Mouse (Mus musculus): Measurements from ENCODE around the gene Tecpr1. TPM values are rescaled to one million over a fixed set of nuclear protein-coding genes. Genes with fewer than 3 reads are reported as not detected.

The Tecpr1 gene
- polyA plus RNA-seq, 1 experiment: 71.7 TPM

DNA sequence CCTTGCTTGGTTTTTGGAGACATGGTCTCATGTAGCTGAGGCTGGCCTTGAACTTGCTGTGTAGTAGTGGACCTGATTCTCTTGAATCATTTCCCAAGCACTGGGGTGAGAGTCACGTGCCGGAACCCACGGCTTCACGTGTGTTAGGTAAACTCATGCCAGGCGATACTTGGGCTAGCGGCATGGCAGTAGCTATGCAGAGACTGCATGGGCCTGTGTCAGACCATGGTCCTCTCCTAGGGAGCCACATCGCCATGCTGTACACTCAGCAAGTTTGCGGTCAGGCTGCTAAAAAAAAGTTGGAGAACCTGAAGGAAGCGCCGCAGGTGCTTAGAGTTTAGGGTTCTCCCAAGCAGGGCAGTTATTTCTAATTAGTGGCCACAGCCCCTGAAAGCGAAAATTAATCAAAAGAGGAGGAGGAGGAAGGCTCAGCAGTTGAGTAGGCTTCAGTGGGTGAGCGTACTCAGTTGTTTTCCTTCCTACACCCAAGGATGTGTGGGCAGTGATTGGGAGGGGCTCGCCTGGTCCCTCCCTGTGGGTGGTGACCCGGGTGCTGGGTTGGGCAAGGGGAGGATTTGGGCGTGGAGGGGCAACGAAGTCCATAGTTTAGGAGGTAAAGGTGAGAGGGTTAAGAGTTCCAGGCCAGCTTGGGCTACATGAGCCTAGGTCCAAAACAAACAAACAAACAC, 30.9 kb upstream of the Tecpr1 start:
- DNase-seq (ENCODE audit: extremely low spot score in 1 of 2, low spot score in 1 of 2): no peak

GRCm38 (mm10) chr5:144253212-144253611, 29.8 kb upstream of the Tecpr1 start:
- DNase-seq (ENCODE audit: extremely low spot score in 1 of 2, low spot score in 1 of 2): no peak

DNA sequence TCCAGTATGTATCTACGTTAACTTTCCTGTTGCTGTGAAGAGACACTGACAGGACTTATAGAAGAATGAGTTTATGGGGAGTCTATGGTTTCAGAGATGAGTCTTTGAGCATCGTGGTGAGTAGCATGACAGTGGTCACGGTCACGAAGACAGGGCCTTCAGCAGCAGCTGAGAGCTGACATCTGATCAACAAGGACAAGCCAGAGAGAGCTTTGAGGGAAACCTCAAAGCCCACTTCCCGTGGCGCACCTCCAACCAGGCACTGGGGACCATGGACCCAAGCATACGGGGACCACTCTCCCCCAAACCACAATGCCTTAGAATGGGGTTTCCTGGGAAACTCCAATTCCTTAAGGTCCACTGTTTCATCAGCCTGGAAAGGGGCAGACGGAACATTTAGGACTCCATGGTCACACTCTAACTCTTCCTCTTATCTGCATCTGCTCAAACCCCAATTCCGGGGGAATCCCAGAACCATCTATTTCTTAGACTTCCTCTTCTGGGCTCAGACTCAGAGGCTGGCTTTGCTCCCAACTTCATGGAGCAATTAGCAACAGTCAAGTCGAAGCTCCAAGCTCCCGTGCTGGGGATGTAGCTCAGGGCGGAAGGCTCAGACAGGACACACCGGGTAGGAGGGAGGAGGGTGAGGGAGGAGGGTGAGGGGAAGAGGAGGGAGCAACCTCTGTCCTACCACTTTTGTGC, 28.6 kb upstream of the Tecpr1 start:
- no peak for DNase-seq (ENCODE audit: extremely low spot score in 1 of 2, low spot score in 1 of 2)

- no peak for DNase-seq (ENCODE audit: extremely low spot score in 1 of 2, low spot score in 1 of 2)
Measured at GRCm38 (mm10) chr5:144249871-144250270, 26.5 kb upstream of the Tecpr1 start.

- no peak for DNase-seq (ENCODE audit: extremely low spot score in 1 of 2, low spot score in 1 of 2)
Measured at GRCm38 (mm10) chr5:144247906-144248585, 24.6 kb upstream of the Tecpr1 start.

GRCm38 (mm10) chr5:144247307-144247706, 23.9 kb upstream of the Tecpr1 start:
- no peak for DNase-seq (ENCODE audit: extremely low spot score in 1 of 2, low spot score in 1 of 2)

DNA sequence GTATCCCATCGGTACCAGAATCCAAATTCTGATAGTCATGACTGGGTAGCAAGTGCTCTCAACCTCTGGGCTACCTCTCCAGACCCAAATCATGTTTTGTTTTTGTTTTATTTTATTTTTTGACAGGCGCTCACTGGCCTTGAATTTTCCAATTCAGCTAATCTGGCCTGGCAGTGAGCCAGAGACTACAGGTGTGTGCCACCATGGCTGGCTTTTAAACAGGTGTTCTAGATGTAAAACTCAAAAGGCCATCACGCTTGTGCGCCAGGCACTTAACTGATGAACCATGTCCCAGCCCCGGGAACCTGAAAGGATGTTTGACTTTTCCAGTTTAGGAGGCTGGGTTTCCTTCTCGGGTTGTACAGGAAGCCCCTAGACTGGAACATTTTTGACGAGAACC, 23.3 kb upstream of the Tecpr1 start:
- no peak for DNase-seq (ENCODE audit: extremely low spot score in 1 of 2, low spot score in 1 of 2)

DNA sequence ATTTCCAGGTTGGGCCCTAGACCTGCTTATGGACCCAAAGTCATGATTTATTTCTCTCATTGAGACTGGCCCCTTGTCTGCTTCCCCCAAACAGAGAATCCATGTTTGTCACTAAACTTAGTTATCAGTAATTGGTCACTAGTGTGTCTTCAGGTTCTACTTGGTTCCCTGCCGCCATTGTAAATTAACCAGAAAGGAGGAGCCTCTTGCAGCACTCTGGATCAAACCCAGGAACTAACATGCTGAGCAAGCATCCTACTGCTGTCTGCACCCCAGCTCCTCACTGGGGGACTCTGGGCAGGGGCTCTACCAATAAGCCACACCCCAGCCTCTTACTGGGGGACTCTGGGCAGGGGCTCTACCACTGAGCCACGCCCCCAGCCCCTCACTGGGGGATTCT, 22.2 kb upstream of the Tecpr1 start:
- DNase-seq (ENCODE audit: extremely low spot score in 1 of 2, low spot score in 1 of 2): no peak

- DNase-seq (ENCODE audit: extremely low spot score in 1 of 2, low spot score in 1 of 2): no peak
Measured at GRCm38 (mm10) chr5:144243901-144244487, 20.6 kb upstream of the Tecpr1 start, which contains the start of gene Bri3. Bri3 (plus strand) TSS chr5:144244437.

DNA sequence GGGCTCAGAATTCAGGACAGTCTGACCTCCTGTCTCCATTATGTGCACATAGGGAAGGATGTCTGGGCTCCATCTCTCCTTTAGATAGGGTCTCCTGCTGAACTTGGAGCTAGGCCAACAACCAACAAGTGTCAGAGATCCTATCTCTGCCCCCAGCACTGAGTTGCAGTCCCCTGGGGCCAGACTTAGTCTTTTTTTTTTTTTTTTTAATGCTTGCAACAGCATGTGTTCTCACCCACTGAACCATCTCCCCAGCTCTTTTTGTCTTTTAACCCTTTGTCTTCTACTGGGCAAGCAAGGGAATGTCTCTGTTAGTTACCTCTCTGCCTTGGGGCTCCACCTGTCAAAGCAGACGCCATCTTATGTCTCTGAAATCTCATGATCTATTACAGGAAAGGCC, 15.6 kb upstream of the Tecpr1 start:
- DNase-seq (ENCODE audit: extremely low spot score in 1 of 2, low spot score in 1 of 2): no peak

- no peak for DNase-seq (ENCODE audit: extremely low spot score in 1 of 2, low spot score in 1 of 2)
Measured at GRCm38 (mm10) chr5:144234714-144235113, 11.3 kb upstream of the Tecpr1 start.

- DNase-seq (ENCODE audit: extremely low spot score in 1 of 2, low spot score in 1 of 2): no peak
Measured at GRCm38 (mm10) chr5:144234222-144234621, 10.8 kb upstream of the Tecpr1 start.

DNA sequence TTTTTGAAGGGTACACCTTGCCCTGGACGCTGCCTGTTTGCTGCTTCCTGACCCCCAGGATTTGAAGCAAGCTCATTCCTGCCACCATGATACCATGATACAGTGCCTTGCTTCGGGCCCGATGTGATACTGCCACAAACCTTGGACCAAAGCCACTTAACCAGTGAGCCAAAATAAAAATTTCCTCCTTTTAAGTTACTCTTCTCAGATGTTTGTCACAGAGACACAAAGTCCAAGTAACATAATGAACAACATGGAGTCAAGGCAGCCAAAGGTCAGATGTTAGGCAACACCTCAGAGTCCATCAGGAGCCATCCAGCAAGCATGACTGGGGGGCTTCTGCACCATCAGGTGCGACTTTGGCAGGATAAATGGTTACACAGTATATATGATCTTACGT, 9.1 kb upstream of the Tecpr1 start:
- DNase-seq (ENCODE audit: extremely low spot score in 1 of 2, low spot score in 1 of 2): no peak

GRCm38 (mm10) chr5:144231410-144231809, 8.0 kb upstream of the Tecpr1 start:
- no peak for DNase-seq (ENCODE audit: extremely low spot score in 1 of 2, low spot score in 1 of 2)

GRCm38 (mm10) chr5:144230216-144230615, 6.8 kb upstream of the Tecpr1 start:
- DNase-seq (ENCODE audit: extremely low spot score in 1 of 2, low spot score in 1 of 2): no peak

DNA sequence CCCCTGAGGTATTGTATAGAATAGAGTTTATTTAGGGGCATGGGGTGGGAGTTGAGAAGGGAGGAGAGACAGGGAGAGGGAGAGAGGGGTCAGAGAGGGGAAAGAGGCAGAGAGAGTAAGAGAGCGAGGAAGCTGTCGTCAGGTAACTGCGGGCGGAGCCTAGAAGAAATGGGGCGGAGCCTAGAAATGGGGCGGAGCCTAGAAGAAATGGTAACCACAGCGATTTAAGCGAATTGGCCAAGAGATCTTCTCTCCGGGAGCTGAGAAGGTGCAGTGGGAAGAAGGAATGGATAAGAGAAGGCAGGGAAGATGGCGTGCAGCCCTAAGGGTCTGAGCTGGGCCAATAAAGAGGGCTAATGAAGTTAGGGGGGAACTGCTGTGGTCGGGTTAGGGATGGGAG, 2.8 kb upstream of the Tecpr1 start:
- DNase-seq (ENCODE audit: extremely low spot score in 1 of 2, low spot score in 1 of 2): no peak

- DNase-seq (ENCODE audit: extremely low spot score in 1 of 2, low spot score in 1 of 2): no peak
Measured at GRCm38 (mm10) chr5:144223899-144224816, 743 bp upstream of the Tecpr1 start.

- DNase-seq (ENCODE audit: extremely low spot score in 1 of 2, low spot score in 1 of 2): peak in 1 of 2 experiments; percentile 23
Measured at GRCm38 (mm10) chr5:144222811-144223502, 458 bp downstream of the Tecpr1 start.

DNA sequence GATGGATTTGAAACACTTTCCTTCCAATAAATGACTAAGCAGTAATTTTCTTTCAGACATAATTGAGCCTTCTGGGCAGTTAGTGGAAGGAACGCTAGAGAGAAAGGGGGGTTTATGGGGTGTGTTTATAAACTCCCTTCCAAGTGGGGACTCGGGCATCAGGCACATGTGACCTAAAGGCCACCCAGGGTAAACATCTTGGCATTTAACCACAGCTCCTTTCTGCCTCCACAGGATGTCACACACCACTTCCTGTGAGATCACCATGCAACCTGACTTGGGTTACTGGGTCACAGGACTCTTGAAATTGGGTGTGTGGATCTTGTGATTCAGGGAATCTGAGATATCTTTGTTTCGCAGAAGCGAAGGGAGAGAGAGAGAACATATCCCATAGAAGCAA, 2.1 kb downstream of the Tecpr1 start:
- no peak for DNase-seq (ENCODE audit: extremely low spot score in 1 of 2, low spot score in 1 of 2)

DNA sequence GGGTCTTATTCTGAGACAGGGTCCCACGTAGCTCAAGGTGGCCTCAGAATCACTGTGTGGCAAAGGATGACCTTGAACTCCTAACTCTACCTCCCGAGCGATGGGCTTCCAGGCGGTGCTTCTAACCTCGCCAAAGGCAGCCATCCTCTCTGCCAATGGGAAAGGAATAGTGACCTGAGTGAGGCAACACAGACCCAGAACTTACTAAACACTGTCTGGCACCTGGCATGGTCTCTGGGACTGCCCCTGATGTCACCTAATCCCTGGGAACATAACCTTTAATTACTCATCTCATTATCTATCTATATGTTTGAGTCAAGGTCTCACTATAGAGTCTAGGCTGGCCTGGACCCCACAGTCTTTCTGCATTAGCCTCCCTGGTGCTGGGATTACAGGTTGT, 3.5 kb downstream of the Tecpr1 start:
- DNase-seq (ENCODE audit: extremely low spot score in 1 of 2, low spot score in 1 of 2): no peak
